Mouse (Mus musculus): ENCODE results near the gene Depdc1b.

- TF ChIP-seq CEBPB (IDR thresholded peaks at IDR 0.05; ENCODE audit: low read depth) (no peak), CTCF (IDR thresholded peaks at IDR 0.05; ENCODE audit: control insufficient read depth, insufficient read depth, insufficient read length) (peak; percentile 22), MAX (IDR thresholded peaks at IDR 0.05) (no peak)
These were observed 74.4 kb downstream of the Depdc1b start for GRCm38 (mm10) chr13:108390565-108390964.
